19 mouse cellular contexts compared by ENCODE assay signal in the genomic region with DNA sequence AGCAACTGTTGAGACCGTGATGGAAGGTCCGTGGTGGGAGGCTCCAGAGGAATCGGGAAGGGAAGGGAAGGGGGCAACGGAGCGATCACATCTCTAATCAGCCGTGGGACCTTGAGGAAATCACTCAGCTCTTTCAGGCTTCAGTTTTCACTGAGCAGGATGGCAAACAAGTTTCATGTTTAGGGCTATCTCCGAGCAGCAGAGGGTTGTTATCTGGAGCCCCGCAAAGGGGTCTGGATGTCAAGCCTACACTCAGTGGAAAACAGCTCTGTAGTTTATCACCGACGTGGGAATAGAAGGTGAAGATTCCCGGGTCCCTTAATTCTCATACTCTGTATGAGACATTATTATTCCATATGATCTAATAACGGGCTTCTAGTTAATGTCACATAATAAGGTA. TPM values are rescaled to one million over a fixed set of nuclear protein-coding genes. Genes with fewer than 3 reads are reported as not detected.
"Had no signal": no experiment of that assay in that cellular context is flagged by ENCODE, and none has a peak within 500 bp of the region (broad histone marks: within the 10 kb centered on the region; RNA-seq: fewer than 3 reads in every experiment).

No protein-coding gene starts in this region.

- H3K36me3 ChIP-seq: limb, embryonic 10.5 days; midbrain, embryonic 13.5 days had no signal

- ATAC-seq: lung, postnatal 0 days; midbrain, embryonic 13.5 days had no signal

- H3K4me3 ChIP-seq: kidney, embryonic 15.5 days; left cerebral cortex, adult 2 months; limb, embryonic 10.5 days; midbrain, embryonic 13.5 days had no signal

- H3K9me3 ChIP-seq: kidney, embryonic 15.5 days; limb, embryonic 10.5 days; midbrain, embryonic 13.5 days had no signal

- DNase-seq: kidney, adult 2 months; kidney, postnatal 25 days; lung, adult 2 months; lung, postnatal 36 days; right cerebral cortex, postnatal 25 days; thymus, postnatal 14 days had no signal

- H3K9ac ChIP-seq: kidney, embryonic 15.5 days; midbrain, embryonic 13.5 days had no signal

- H3K4me2 ChIP-seq: kidney, embryonic 15.5 days; midbrain, embryonic 13.5 days had no signal

- H3K27ac ChIP-seq: kidney, embryonic 15.5 days; left cerebral cortex, adult 2 months; limb, embryonic 10.5 days; midbrain, embryonic 13.5 days had no signal

- H3K27me3 ChIP-seq: kidney, embryonic 15.5 days had no signal

RNA-seq across cellular contexts. Expression of gene 4930568D16Rik, which starts 49.1 kb away (rescaled TPM):
- total RNA-seq: layer of hippocampus, postnatal 25 days; left cerebral cortex, adult 2 months; left cerebral cortex, postnatal 14 days; megakaryocyte progenitor cell, adult 5-6 weeks; midbrain, postnatal 0 days had no signal
- polyA plus RNA-seq: kidney, adult 2 months; kidney, embryonic 15.5 days; limb, embryonic 10.5 days; limb, embryonic 14.5 days; lung, adult 2 months; lung, postnatal 0 days; midbrain, embryonic 13.5 days; midbrain, postnatal 0 days; neural tube, embryonic 14.5 days; small intestine, adult 2 months; stomach, embryonic 16.5 days had no signal
